Mouse (Mus musculus): ENCODE data around the gene H2afx. TPM values are rescaled to one million over a fixed set of nuclear protein-coding genes. Genes with fewer than 3 reads are reported as not detected.
"Not testable (repeated sequence)": the region's sequence is repeated elsewhere in the genome, so short reads cannot be mapped to it uniquely, and the experiment has no call there.

The H2afx gene
- polyA plus RNA-seq, 1 experiment from 2014 or later, result 427 TPM

DNA sequence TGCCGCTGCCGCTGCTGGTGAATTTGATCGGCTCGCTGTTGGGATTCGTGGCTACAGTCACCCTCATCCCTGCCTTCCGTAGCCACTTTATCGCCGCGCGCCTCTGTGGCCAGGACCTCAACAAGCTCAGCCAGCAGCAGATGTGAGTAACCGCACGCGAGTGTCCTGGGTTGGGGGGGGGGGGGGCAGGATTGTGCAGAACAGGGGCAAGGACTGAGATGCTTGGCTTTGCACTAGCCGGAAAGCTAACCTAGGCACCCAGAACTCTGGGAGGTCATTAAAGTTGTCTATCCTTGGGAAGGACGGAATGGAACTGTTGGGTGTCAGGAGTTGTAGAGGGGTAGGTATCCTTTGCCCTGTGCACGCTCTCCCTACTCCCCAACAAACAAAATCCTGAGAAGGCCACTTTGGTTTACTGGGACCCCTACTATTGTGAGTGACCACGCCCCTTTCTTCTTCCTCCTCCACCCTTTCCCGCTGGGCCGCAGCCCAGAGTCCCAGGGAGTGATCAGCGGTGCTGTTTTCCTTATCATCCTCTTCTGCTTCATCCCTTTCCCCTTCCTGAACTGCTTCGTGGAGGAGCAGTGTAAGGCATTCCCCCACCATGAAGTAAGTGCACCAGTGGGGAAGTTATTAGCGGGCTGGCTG, 7.3 kb upstream of the H2afx start:
- Histone ChIP-seq H3K4me1 (ENCODE audit: control insufficient read depth, insufficient read depth, low read length) (no peaks in the 10 kb centered on the region; the same call in 1 of the 2 replicates), H3K4me2 (ENCODE audit: low read depth, low read length) (peak overlapping the region; percentile 76), H3K27me3 (ENCODE audit: control insufficient read depth, insufficient read depth, low read length) (no peaks in the 10 kb centered on the region), H3K9ac (replicated peaks; ENCODE audit: low read length) (peak overlapping the region; percentile 90), H3K27ac (replicated peaks; ENCODE audit: low read depth, low read length) (peak overlapping the region; percentile 84), H3K4me3 (ENCODE audit: low read depth, low read length) (peak overlapping the region; percentile 70), H3K9me3 (replicated peaks; ENCODE audit: control insufficient read depth, low read length) (no peaks in the 10 kb centered on the region), H3K36me3 (replicated peaks; ENCODE audit: control insufficient read depth, insufficient read depth, low read depth, low read length) (peaks cover 4% of the 10 kb centered on the region)
- peak; percentile 34 for ATAC-seq (replicated peaks; ENCODE audit: insufficient number of reproducible peaks, low FRiP score, low TSS enrichment, low read depth)
- DNase-seq (ENCODE audit: low spot score), result peak; percentile 72
- whole genome bisulfite sequencing, result under 1% methylated on average over 21 of the region's 22 CpGs

GRCm38 (mm10) chr9:44327926-44328325, 6.6 kb upstream of the H2afx start:
- DNase-seq (ENCODE audit: low spot score) (no peak), ATAC-seq (replicated peaks; ENCODE audit: insufficient number of reproducible peaks, low FRiP score, low TSS enrichment, low read depth) (no peak)
- peak overlapping the region; percentile 70 for H3K4me3 ChIP-seq (ENCODE audit: low read depth, low read length)
- peaks cover 10% of the 10 kb centered on the region for H3K36me3 ChIP-seq (replicated peaks; ENCODE audit: control insufficient read depth, insufficient read depth, low read depth, low read length)
- H3K9ac ChIP-seq (replicated peaks; ENCODE audit: low read length), result peak overlapping the region; percentile 90
- WGBS, result 88% methylated on average over 5 of the region's 5 CpGs
- peak overlapping the region; percentile 76 for H3K4me2 ChIP-seq (ENCODE audit: low read depth, low read length)
- no peaks in the 10 kb centered on the region; the same call in 1 of the 2 replicates for H3K4me1 ChIP-seq (ENCODE audit: control insufficient read depth, insufficient read depth, low read length)
- H3K27ac ChIP-seq (replicated peaks; ENCODE audit: low read depth, low read length), result no peak overlapping the region
- no peaks in the 10 kb centered on the region for H3K9me3 ChIP-seq (replicated peaks; ENCODE audit: control insufficient read depth, low read length)
- no peaks in the 10 kb centered on the region for H3K27me3 ChIP-seq (ENCODE audit: control insufficient read depth, insufficient read depth, low read length)

- no peak overlapping the region for H3K27ac ChIP-seq (replicated peaks; ENCODE audit: low read depth, low read length)
- no peak overlapping the region for H3K9ac ChIP-seq (replicated peaks; ENCODE audit: low read length)
- ATAC-seq (replicated peaks; ENCODE audit: insufficient number of reproducible peaks, low FRiP score, low TSS enrichment, low read depth), result no peak
- H3K4me1 ChIP-seq (ENCODE audit: control insufficient read depth, insufficient read depth, low read length), result no peaks in the 10 kb centered on the region; the same call in 1 of the 2 replicates
- no peaks in the 10 kb centered on the region for H3K9me3 ChIP-seq (replicated peaks; ENCODE audit: control insufficient read depth, low read length)
- 97% methylated on average over 6 of the region's 6 CpGs for WGBS
- no peaks in the 10 kb centered on the region for H3K27me3 ChIP-seq (ENCODE audit: control insufficient read depth, insufficient read depth, low read length)
- no peak overlapping the region for H3K4me3 ChIP-seq (ENCODE audit: low read depth, low read length)
- H3K4me2 ChIP-seq (ENCODE audit: low read depth, low read length), result no peak overlapping the region
- DNase-seq (ENCODE audit: low spot score), result no peak
- H3K36me3 ChIP-seq (replicated peaks; ENCODE audit: control insufficient read depth, insufficient read depth, low read depth, low read length), result peaks cover 19% of the 10 kb centered on the region
Measured at GRCm38 (mm10) chr9:44330736-44331135, 3.8 kb upstream of the H2afx start.

GRCm38 (mm10) chr9:44332918-44333638, 1.4 kb upstream of the H2afx start:
- Histone ChIP-seq H3K27me3 (ENCODE audit: control insufficient read depth, insufficient read depth, low read length) (no peaks in the 10 kb centered on the region), H3K4me1 (ENCODE audit: control insufficient read depth, insufficient read depth, low read length) (no peaks in the 10 kb centered on the region; the same call in 1 of the 2 replicates), H3K9me3 (replicated peaks; ENCODE audit: control insufficient read depth, low read length) (no peaks in the 10 kb centered on the region), H3K36me3 (replicated peaks; ENCODE audit: control insufficient read depth, insufficient read depth, low read depth, low read length) (peaks cover 19% of the 10 kb centered on the region), H3K27ac (replicated peaks; ENCODE audit: low read depth, low read length) (no peak overlapping the region), H3K9ac (replicated peaks; ENCODE audit: low read length) (no peak overlapping the region), H3K4me2 (ENCODE audit: low read depth, low read length) (no peak overlapping the region), H3K4me3 (ENCODE audit: low read depth, low read length) (no peak overlapping the region)
- DNase-seq (ENCODE audit: low spot score) (no peak), ATAC-seq (replicated peaks; ENCODE audit: insufficient number of reproducible peaks, low FRiP score, low TSS enrichment, low read depth) (no peak)
- 95% methylated on average over 13 of the region's 13 CpGs for WGBS

- no peaks in the 10 kb centered on the region; the same call in 1 of the 2 replicates for H3K4me1 ChIP-seq (ENCODE audit: control insufficient read depth, insufficient read depth, low read length)
- ATAC-seq (replicated peaks; ENCODE audit: insufficient number of reproducible peaks, low FRiP score, low TSS enrichment, low read depth), result no peak
- DNase-seq (ENCODE audit: low spot score), result peak; percentile 38
- H3K9me3 ChIP-seq (replicated peaks; ENCODE audit: control insufficient read depth, low read length), result no peaks in the 10 kb centered on the region
- peaks cover 19% of the 10 kb centered on the region for H3K36me3 ChIP-seq (replicated peaks; ENCODE audit: control insufficient read depth, insufficient read depth, low read depth, low read length)
- peak overlapping the region; percentile 99 for H3K4me3 ChIP-seq (ENCODE audit: low read depth, low read length)
- peak overlapping the region; percentile 67 for H3K4me2 ChIP-seq (ENCODE audit: low read depth, low read length)
- no peaks in the 10 kb centered on the region for H3K27me3 ChIP-seq (ENCODE audit: control insufficient read depth, insufficient read depth, low read length)
- under 1% methylated on average over 49 of the region's 50 CpGs for WGBS
- H3K9ac ChIP-seq (replicated peaks; ENCODE audit: low read length), result peak overlapping the region; percentile 97
- H3K27ac ChIP-seq (replicated peaks; ENCODE audit: low read depth, low read length), result peak overlapping the region; percentile 91
Measured at GRCm38 (mm10) chr9:44335331-44336092, 1.0 kb downstream of the H2afx start.

DNA sequence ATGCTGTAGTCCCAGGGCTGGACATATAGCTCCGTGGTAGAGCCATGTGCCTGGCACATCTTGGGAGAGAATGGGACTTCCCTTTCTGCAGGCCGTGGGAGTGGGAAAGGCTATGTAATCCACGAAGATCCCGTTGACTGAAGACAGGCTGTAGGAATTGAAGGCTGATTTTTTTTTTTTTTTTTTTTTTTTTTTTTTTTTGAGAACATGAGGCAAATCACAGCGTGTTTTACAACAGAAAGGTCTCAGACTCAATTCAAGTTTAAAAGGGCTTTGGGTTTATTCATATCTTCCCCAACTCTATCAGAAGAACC, 1.6 kb downstream of the H2afx start:
- Histone ChIP-seq H3K27me3 (ENCODE audit: control insufficient read depth, insufficient read depth, low read length) (no peaks in the 10 kb centered on the region), H3K4me2 (ENCODE audit: low read depth, low read length) (peak overlapping the region; percentile 67), H3K36me3 (replicated peaks; ENCODE audit: control insufficient read depth, insufficient read depth, low read depth, low read length) (peaks cover 19% of the 10 kb centered on the region), H3K4me1 (ENCODE audit: control insufficient read depth, insufficient read depth, low read length) (no peaks in the 10 kb centered on the region; the same call in 1 of the 2 replicates), H3K27ac (replicated peaks; ENCODE audit: low read depth, low read length) (peak overlapping the region; percentile 91), H3K9ac (replicated peaks; ENCODE audit: low read length) (peak overlapping the region; percentile 97), H3K4me3 (ENCODE audit: low read depth, low read length) (peak overlapping the region; percentile 99), H3K9me3 (replicated peaks; ENCODE audit: control insufficient read depth, low read length) (no peaks in the 10 kb centered on the region)
- no peak for DNase-seq (ENCODE audit: low spot score)
- WGBS, result under 1% methylated on average over 5 of the region's 5 CpGs
- no peak for ATAC-seq (replicated peaks; ENCODE audit: insufficient number of reproducible peaks, low FRiP score, low TSS enrichment, low read depth)

- Histone ChIP-seq H3K4me3 (ENCODE audit: low read depth, low read length) (peak overlapping the region; percentile 99), H3K9ac (replicated peaks; ENCODE audit: low read length) (peak overlapping the region; percentile 37), H3K4me2 (ENCODE audit: low read depth, low read length) (peak overlapping the region; percentile 67), H3K36me3 (replicated peaks; ENCODE audit: control insufficient read depth, insufficient read depth, low read depth, low read length) (peaks cover 19% of the 10 kb centered on the region)
- H3K9me3 ChIP-seq (replicated peaks; ENCODE audit: control insufficient read depth, low read length); DNase-seq (ENCODE audit: low spot score); H3K27ac ChIP-seq (replicated peaks; ENCODE audit: low read depth, low read length); H3K27me3 ChIP-seq (ENCODE audit: control insufficient read depth, insufficient read depth, low read length); ATAC-seq (replicated peaks; ENCODE audit: insufficient number of reproducible peaks, low FRiP score, low TSS enrichment, low read depth); H3K4me1 ChIP-seq (ENCODE audit: control insufficient read depth, insufficient read depth, low read length): not testable (repeated sequence)
- 42% methylated on average over 4 of the region's 4 CpGs for WGBS
Measured at GRCm38 (mm10) chr9:44336513-44336912, 2.0 kb downstream of the H2afx start.
